Mouse (Mus musculus) liver, embryonic 16.5 days (tissue): ENCODE measurements around the gene Zdhhc14. TPM values are rescaled to one million over a fixed set of nuclear protein-coding genes. Genes with fewer than 3 reads are reported as not detected.
A peak's percentile ranks its signal among the peaks of the same experiment; 100 is the strongest.

Experiments
- ATAC-seq: fragments of 200-750 bp; cut with Nextera tagmentation; 2 replicates; pipeline ENCODE4 v1.8.0; 2017; ENCODE audit warnings: low read depth, mild to moderate bottlenecking, moderate number of reproducible peaks, moderate library complexity
- H3K27ac ChIP-seq: fragments of 300-500 bp; sonication (generic); 2 replicates; pipeline ENCODE4 v1.5.1; 2014; ENCODE audit warnings: mild to moderate bottlenecking, low read length
- H3K27me3 ChIP-seq: fragments of 300-500 bp; sonication (generic); 2 replicates; pipeline ENCODE4 v1.6.1; 2014; ENCODE audit warnings: low read depth, low read length, mixed read lengths; ENCODE audit not compliant: control insufficient read depth, insufficient read depth
- H3K36me3 ChIP-seq: fragments of 300-500 bp; sonication (generic); 2 replicates; pipeline ENCODE4 v1.6.1; 2014; ENCODE audit warnings: mild to moderate bottlenecking; ENCODE audit not compliant: control insufficient read depth, insufficient read depth
- H3K4me1 ChIP-seq: fragments of 300-500 bp; sonication (generic); 2 replicates; pipeline ENCODE4 v1.6.1; 2014; ENCODE audit warnings: low read depth, low read length, mixed read lengths; ENCODE audit not compliant: control insufficient read depth
- H3K4me2 ChIP-seq: fragments of 300-500 bp; sonication (generic); 2 replicates; pipeline ENCODE4 v1.6.1; 2014; ENCODE audit warnings: low read depth, low read length, mixed read lengths
- H3K4me3 ChIP-seq: fragments of 300-500 bp; sonication (generic); 2 replicates; pipeline ENCODE4 v1.5.1; 2014; ENCODE audit warnings: low read depth, mild to moderate bottlenecking, low read length
- H3K9ac ChIP-seq: fragments of 300-500 bp; sonication (generic); 2 replicates; pipeline ENCODE4 v1.6.1; 2014; ENCODE audit warnings: low read depth, low read length
- H3K9me3 ChIP-seq: fragments of 300-500 bp; sonication (generic); replicated peaks from 2 replicates; pipeline ENCODE4 v1.6.1; 2016; ENCODE audit warnings: low read length; ENCODE audit not compliant: control insufficient read depth
- WGBS: fragments of 180-500 bp; shearing (Covaris S2); extraction: QIAGEN DNeasy Blood & Tissue Kit; methylation state at CpG from one replicate; pipeline ENCODE4 v1.1.7; 2014; ENCODE audit not compliant: insufficient replicate concordance; 5-methylcytosine and 5-hydroxymethylcytosine counted together
- polyA plus RNA-seq: library from polyadenylated mRNA; unstranded; fragments of >200 nt; fragmentation: Nextera tagmentation; extraction: Ambion mirVana; gene quantifications from 2 replicates; pipeline ENCODE4 v1.2.1, GENCODE M21; 2015

The Zdhhc14 gene
- polyA plus RNA-seq, 1 experiment from 2014 or later, result 3.0 TPM

- H3K4me1 ChIP-seq, result peaks cover 11% of the 10 kb centered on the region
- H3K27ac ChIP-seq, result no peak overlapping the region
- H3K4me2 ChIP-seq, result no peak overlapping the region
- no peak overlapping the region for H3K4me3 ChIP-seq
- no peaks in the 10 kb centered on the region for H3K9me3 ChIP-seq
- H3K9ac ChIP-seq, result no peak overlapping the region
- H3K27me3 ChIP-seq, result no peaks in the 10 kb centered on the region
- no peaks in the 10 kb centered on the region for H3K36me3 ChIP-seq
- ATAC-seq, result no peak
- WGBS, result 64% methylated on average over 3 of the region's 3 CpGs
These were observed 258.7 kb downstream of the Zdhhc14 start for GRCm38 (mm10) chr17:5751066-5751465.

DNA sequence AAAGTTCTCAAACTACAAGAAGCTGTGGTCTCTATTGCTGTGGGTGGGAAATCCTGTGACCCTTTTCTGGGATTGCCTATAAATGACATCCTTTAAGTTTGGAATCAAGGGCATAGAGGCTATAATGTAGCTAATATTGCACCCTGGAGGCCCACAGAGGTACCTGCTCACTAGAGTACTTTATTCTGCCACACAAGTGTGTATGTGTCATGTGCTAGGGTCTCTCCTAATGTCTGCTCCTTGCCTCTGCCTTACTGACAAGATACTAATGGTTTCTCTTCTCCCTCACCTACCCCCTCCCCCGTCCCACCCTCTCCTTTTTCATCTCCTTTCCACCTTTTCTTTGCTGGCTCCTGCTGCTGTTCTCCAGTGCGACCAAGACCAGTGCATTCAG lies 260.0 kb downstream of the Zdhhc14 start:
- ATAC-seq, result no peak
- Histone ChIP-seq H3K27ac (no peak overlapping the region), H3K4me3 (no peak overlapping the region), H3K4me1 (peaks cover 11% of the 10 kb centered on the region), H3K4me2 (no peak overlapping the region), H3K9me3 (no peaks in the 10 kb centered on the region), H3K9ac (no peak overlapping the region), H3K27me3 (no peaks in the 10 kb centered on the region), H3K36me3 (no peaks in the 10 kb centered on the region)
- 58% methylated on average over 2 of the region's 2 CpGs for WGBS

DNA sequence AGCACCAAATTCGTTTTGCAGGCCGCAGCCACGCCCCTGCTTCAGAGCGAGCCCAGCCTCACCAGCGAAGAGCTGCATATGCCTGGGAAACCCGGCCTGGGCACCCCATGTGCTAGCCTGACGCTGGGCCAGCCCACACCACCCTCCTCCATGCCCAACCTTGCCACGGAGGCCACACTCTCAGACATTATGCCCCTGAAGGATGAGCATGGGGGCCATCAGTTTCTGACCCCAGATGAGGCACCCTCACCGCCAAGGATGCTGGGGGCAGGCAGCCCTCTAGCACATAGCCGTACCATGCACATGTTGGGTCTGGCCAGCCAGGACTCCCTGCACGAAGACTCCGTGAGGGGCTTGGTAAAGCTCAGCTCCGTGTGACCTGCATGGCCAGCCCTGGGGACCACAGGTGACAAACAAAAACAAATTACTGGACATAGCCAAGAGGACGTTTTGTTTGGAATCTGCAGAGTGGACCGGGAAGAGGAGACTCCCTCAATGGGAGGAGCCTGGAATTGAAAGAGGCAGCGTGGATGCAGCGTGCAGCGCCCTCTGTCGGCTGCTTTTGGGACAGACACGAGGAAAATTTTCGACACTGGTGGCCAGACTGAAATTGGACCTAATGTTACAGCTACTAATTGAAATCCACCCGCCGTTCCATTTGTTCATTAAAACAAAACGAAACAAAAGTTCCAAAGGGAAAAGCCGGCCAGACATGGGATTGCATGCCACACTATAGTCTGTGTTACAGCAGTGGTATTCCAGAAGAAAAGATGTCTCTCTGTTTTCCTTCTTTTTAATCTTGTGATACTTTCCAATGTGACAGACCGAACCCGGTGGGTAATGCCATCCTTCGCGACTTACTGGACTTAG lies 260.6 kb downstream of the Zdhhc14 start:
- no peaks in the 10 kb centered on the region for H3K36me3 ChIP-seq
- no peak for ATAC-seq
- H3K27me3 ChIP-seq, result no peaks in the 10 kb centered on the region
- H3K9me3 ChIP-seq, result no peaks in the 10 kb centered on the region
- H3K4me3 ChIP-seq, result peak overlapping the region; percentile 38
- peaks cover 11% of the 10 kb centered on the region for H3K4me1 ChIP-seq
- H3K27ac ChIP-seq, result no peak overlapping the region
- H3K9ac ChIP-seq, result peak overlapping the region; percentile 5; the same call in 1 of the 2 replicates
- 19% methylated on average over 29 of the region's 29 CpGs for WGBS
- peak overlapping the region; percentile 57 for H3K4me2 ChIP-seq

- Histone ChIP-seq H3K4me1 (peaks cover 3% of the 10 kb centered on the region), H3K9me3 (no peaks in the 10 kb centered on the region), H3K4me2 (no peak overlapping the region), H3K27ac (no peak overlapping the region), H3K27me3 (no peaks in the 10 kb centered on the region), H3K36me3 (no peaks in the 10 kb centered on the region), H3K4me3 (no peak overlapping the region), H3K9ac (no peak overlapping the region)
- WGBS, result 78% methylated on average over 7 of the region's 7 CpGs
- 0 out of 2 replicates have a peak, but pooled peaks have one; percentile 36 for ATAC-seq
These were observed 263.1 kb downstream of the Zdhhc14 start for GRCm38 (mm10) chr17:5755489-5755888.

DNA sequence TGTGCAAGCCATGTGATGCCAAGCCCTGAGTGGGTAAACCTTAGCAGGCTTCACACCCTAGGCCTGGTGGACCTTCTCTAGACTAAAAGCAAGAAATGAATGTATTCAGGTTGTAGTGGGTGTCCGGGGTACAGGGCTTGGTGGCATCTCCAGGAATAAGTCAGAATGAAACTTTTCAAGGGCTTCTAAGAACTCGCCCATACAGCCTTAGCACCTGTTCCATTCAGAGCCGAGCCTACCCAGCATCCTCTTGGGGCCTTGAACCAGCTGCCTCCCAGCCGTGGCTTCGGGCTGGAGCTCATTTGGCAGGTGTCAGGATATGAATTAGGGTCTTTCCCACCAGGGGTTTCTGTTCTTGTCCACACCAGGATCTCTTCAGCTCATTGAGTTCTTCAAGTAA lies 263.7 kb downstream of the Zdhhc14 start:
- Histone ChIP-seq H3K4me1 (peaks cover 3% of the 10 kb centered on the region), H3K4me3 (no peak overlapping the region), H3K9ac (no peak overlapping the region), H3K27ac (no peak overlapping the region), H3K36me3 (no peaks in the 10 kb centered on the region), H3K27me3 (no peaks in the 10 kb centered on the region), H3K9me3 (no peaks in the 10 kb centered on the region), H3K4me2 (no peak overlapping the region)
- 76% methylated on average over 5 of the region's 5 CpGs for WGBS
- ATAC-seq, result no peak

DNA sequence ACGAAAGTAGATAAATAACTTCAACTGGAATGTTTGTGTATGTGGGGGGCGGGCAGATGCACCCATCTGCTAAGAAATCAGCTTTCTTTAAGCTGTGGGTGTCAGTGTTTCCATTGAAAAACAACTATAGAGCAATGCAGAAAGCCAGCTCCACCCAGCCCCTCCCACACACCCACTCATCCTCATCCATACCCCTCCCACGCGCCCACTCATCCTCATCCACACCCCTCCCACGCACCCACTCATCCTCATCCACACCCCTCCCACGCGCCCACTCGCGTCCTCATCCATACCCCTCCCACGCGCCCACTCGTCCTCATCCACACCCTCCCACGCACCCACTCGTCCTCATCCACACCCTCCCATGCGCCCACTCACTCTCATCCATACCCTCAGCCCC lies 264.5 kb downstream of the Zdhhc14 start:
- ATAC-seq, result no peak
- no peak overlapping the region for H3K4me3 ChIP-seq
- H3K4me2 ChIP-seq, result no peak overlapping the region
- H3K36me3 ChIP-seq, result no peaks in the 10 kb centered on the region
- H3K4me1 ChIP-seq, result peaks cover 3% of the 10 kb centered on the region
- WGBS, result 84% methylated on average over 15 of the region's 15 CpGs
- H3K9ac ChIP-seq, result no peak overlapping the region
- no peaks in the 10 kb centered on the region for H3K27me3 ChIP-seq
- H3K9me3 ChIP-seq, result no peaks in the 10 kb centered on the region
- H3K27ac ChIP-seq, result no peak overlapping the region

DNA sequence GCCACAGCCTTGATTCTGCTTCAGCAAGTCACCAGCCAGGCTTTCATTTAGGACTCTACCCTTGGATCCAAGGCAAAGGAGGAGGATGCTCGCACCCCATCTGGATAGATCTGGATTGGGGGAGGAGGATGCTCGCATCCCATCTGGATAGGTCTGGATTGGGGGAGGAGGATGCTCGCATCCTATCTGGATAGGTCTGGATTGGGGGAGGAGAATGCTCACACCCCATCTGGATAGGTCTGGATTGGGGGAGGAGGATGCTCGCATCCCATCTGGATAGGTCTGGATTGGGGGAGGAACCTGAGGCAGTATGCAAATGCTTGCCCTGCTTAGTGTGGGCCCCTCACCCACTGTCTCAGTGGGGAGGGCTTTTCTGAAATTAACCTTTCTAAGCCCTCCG lies 271.4 kb downstream of the Zdhhc14 start:
- Histone ChIP-seq H3K36me3 (no peaks in the 10 kb centered on the region), H3K4me2 (no peak overlapping the region), H3K27ac (no peak overlapping the region), H3K27me3 (no peaks in the 10 kb centered on the region), H3K9me3 (no peaks in the 10 kb centered on the region), H3K4me3 (no peak overlapping the region), H3K4me1 (no peaks in the 10 kb centered on the region), H3K9ac (no peak overlapping the region)
- ATAC-seq, result no peak
- WGBS, result 76% methylated on average over 5 of the region's 5 CpGs

- ATAC-seq, result no peak
- Histone ChIP-seq H3K4me2 (no peak overlapping the region), H3K36me3 (no peaks in the 10 kb centered on the region)
These were observed 271.9 kb downstream of the Zdhhc14 start for GRCm38 (mm10) chr17:5764270-5764669.

DNA sequence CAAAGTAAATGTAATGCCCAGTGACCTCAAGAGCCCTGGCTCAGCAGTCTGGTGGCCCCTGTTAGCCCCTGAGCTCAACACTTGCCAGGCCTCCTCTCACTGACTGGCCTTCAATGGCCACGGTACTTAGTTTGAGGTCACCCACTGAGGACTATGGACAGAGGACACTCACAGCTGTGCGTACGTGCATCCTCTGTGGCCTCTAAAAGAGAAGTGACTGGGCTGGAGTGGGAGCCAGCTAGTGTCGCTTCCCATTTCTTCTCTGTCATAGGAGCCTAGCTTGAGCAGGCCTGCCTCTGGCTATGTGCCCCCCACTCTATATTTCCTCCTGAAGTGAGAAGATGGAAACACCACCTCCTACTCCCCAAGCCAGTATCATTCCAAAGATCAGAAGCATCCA lies 273.4 kb downstream of the Zdhhc14 start:
- 0 out of 2 replicates have a peak, but pooled peaks have one; percentile 13 for ATAC-seq
- H3K4me2 ChIP-seq, result no peak overlapping the region

More at GRCm38 (mm10) chr17:5764270-5764669, 271.9 kb downstream of the Zdhhc14 start:
- no peak overlapping the region for H3K9ac ChIP-seq
- no peaks in the 10 kb centered on the region for H3K27me3 ChIP-seq
- H3K4me1 ChIP-seq, result no peaks in the 10 kb centered on the region
- 39% methylated on average over 5 of the region's 5 CpGs for WGBS
- H3K4me3 ChIP-seq, result no peak overlapping the region
- no peak overlapping the region for H3K27ac ChIP-seq
- H3K9me3 ChIP-seq, result no peaks in the 10 kb centered on the region

More for the DNA sequence above, 273.4 kb downstream of the Zdhhc14 start:
- no peaks in the 10 kb centered on the region for H3K4me1 ChIP-seq
- no peak overlapping the region for H3K4me3 ChIP-seq
- no peak overlapping the region for H3K9ac ChIP-seq
- 48% methylated on average over 4 of the region's 4 CpGs for WGBS
- no peaks in the 10 kb centered on the region; the same call in 1 of the 2 replicates for H3K27me3 ChIP-seq
- H3K36me3 ChIP-seq, result no peaks in the 10 kb centered on the region
- no peaks in the 10 kb centered on the region for H3K9me3 ChIP-seq
- H3K27ac ChIP-seq, result no peak overlapping the region
